Mouse (Mus musculus) megakaryocyte, embryonic 14.5 days (primary cell): ENCODE measurements around the gene Cnga4. TPM values are rescaled to one million over a fixed set of nuclear protein-coding genes. Genes with fewer than 3 reads are reported as not detected.
"Not testable (repeated sequence)": the region's sequence is repeated elsewhere in the genome, so short reads cannot be mapped to it uniquely, and the experiment has no call there.

ENCODE experiments used
- H3K27me3 ChIP-seq: replicated peaks from 2 replicates; pipeline ENCODE3; 2012; ENCODE audit warnings: inconsistent platforms
- H3K36me3 ChIP-seq: replicated peaks from 2 replicates; pipeline ENCODE3; 2012; ENCODE audit warnings: low read length, inconsistent platforms, mixed read lengths
- H3K4me1 ChIP-seq: 2 replicates; pipeline ENCODE4 v1.6.1; 2012; ENCODE audit warnings: inconsistent platforms
- H3K4me3 ChIP-seq: replicated peaks from 2 replicates; pipeline ENCODE3; 2012; ENCODE audit warnings: moderate library complexity, mild to moderate bottlenecking, inconsistent platforms
- H3K9me3 ChIP-seq: 2 replicates; pipeline ENCODE4 v1.6.1; 2012; ENCODE audit warnings: inconsistent platforms
- FLI1 ChIP-seq: IDR thresholded peaks from 2 replicates; pipeline ENCODE4 v1.6.1; 2012; ENCODE audit warnings: low read length, inconsistent platforms, mixed read lengths
- GATA1 ChIP-seq: IDR thresholded peaks from 3 replicates; pipeline ENCODE4 v1.6.1; 2012; ENCODE audit warnings: mixed read lengths, low read length, inconsistent platforms, borderline replicate concordance
- polyA plus RNA-seq: library from polyadenylated mRNA; stranded (reverse); fragments of >175 nt; gene quantifications from 2 replicates; pipeline ENCODE4 v1.2.3, GENCODE M21; 2012; ENCODE audit warnings: low replicate concordance; ENCODE audit not compliant: insufficient read depth

Gene Cnga4
- polyA plus RNA-seq, result not detected in 2 replicates

DNA sequence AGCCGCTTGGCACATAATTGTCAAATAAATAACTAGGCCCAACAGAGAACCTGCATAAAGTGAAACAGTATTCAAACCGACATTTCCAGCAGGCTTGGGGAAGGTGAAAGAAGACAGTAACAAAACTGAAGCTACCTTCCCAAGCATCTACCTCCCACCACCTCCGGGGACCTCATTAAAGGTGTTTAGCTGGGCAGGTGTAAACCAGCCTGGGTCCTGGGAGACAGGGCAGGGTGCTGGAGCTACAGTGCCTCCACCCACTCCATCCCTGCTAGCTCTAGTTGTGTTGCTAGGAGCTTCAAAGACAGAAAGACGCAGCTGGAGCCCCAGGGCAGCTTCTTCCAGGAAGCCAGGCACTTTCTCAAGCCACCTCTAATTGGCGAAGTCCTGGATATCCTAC lies at the start of gene Cnga4:
Cnga4 (plus strand) TSS at position 301 of the 400 bp plus-strand sequence.
- Histone ChIP-seq H3K4me1 (peaks cover 9% of the 10 kb centered on the region), H3K4me3 (no peak within 1 kb of the TSS), H3K27me3 (peaks cover 42% of the 10 kb centered on the region), H3K9me3 (no peaks in the 10 kb centered on the region; the same call in 1 of the 2 replicates), H3K36me3 (no peaks in the 10 kb centered on the region)
- TF ChIP-seq FLI1 (no peak), GATA1 (no peak)

- H3K4me3 ChIP-seq, H3K9me3 ChIP-seq, H3K4me1 ChIP-seq, H3K27me3 ChIP-seq, H3K36me3 ChIP-seq: not testable (repeated sequence)
These were observed 48.3 kb upstream of the Cnga4 start for GRCm38 (mm10) chr7:105356064-105356463.

DNA sequence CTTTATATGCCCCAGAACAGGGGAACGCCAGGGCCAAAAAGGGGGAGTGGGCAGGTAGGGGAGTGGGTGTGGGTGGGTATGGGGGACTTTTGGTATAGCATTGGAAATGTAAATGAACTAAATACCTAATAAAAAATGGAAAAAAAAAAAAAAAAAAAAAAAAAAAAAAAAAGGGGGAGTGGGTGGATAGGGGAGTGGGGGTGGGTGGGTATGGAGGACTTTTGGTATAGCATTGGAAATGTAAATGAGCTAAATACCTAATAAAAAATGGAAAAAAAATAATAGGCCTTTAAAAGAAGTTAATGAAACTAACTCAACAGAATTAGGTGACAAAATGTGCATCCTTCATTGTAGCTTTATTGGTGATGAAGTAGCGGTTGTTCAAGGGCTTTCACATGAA lies 47.9 kb upstream of the Cnga4 start:
- not testable (repeated sequence) for H3K9me3 ChIP-seq, H3K4me1 ChIP-seq, H3K27me3 ChIP-seq, H3K36me3 ChIP-seq, H3K4me3 ChIP-seq

DNA sequence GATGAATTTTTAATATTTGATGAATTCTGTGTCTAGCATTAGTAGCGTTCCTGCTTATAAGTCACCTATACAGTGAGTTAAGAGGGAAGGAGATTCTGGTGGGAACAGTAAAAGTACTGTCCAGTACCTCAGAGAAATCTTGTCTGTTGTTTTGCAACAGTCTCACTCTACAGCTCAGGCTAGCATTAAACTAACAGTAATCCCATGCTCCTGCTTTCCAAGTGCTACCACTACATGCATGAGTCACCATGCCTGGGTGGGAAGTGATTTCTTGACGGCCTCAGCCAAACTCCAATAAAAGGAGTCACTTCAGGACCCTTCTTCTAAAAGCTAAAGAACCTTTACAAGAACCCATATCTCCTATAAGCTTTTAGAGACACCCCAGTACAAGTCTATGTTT lies 42.7 kb upstream of the Cnga4 start:
- Histone ChIP-seq H3K9me3 (no peaks in the 10 kb centered on the region), H3K4me1 (no peaks in the 10 kb centered on the region), H3K27me3 (no peaks in the 10 kb centered on the region), H3K36me3 (no peaks in the 10 kb centered on the region), H3K4me3 (no peak overlapping the region)
- TF ChIP-seq GATA1 (no peak), FLI1 (no peak)

DNA sequence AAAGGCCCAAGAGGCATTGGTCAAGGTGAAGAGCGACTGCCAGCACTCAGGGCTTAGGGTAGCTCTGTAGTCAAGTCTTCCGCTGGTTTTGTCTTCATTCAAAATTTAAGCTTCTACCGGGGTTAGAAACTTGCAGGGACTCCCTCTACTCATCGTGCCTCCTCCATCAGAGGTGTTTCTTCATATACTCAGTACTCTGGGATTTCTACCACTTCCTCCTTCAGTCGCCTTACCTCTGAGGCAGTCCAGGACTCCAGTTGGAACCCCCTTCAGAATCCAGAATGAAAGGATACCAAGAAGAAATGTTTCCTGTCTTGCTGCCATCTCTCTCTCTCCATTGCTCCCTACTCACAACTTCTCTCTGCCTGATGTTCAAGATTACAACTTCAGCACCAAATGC lies 37.1 kb upstream of the Cnga4 start:
- no peak overlapping the region for H3K4me3 ChIP-seq

GRCm38 (mm10) chr7:105367930-105368329 lies 36.4 kb upstream of the Cnga4 start, which contains the start of gene Olfr692:
Gene Olfr692 (plus strand): TSS chr7:105368230.
- Histone ChIP-seq H3K36me3 (peaks cover 6% of the 10 kb centered on the region), H3K4me1 (peaks cover 8% of the 10 kb centered on the region), H3K4me3 (no peak within 1 kb of the TSS), H3K9me3 (no peaks in the 10 kb centered on the region), H3K27me3 (no peaks in the 10 kb centered on the region)
- TF ChIP-seq FLI1 (no peak), GATA1 (no peak)

More for the DNA sequence above, 37.1 kb upstream of the Cnga4 start:
- TF ChIP-seq GATA1 (no peak), FLI1 (no peak)
- H3K36me3 ChIP-seq, result peaks cover 6% of the 10 kb centered on the region
- no peaks in the 10 kb centered on the region for H3K27me3 ChIP-seq
- peaks cover 2% of the 10 kb centered on the region for H3K4me1 ChIP-seq
- H3K9me3 ChIP-seq, result no peaks in the 10 kb centered on the region

- Histone ChIP-seq H3K27me3 (no peaks in the 10 kb centered on the region), H3K4me3 (no peak overlapping the region), H3K36me3 (peaks cover 6% of the 10 kb centered on the region), H3K9me3 (no peaks in the 10 kb centered on the region), H3K4me1 (peaks cover 14% of the 10 kb centered on the region)
- TF ChIP-seq GATA1, result no peak
- TF ChIP-seq FLI1, result no peak
These were observed 35.8 kb upstream of the Cnga4 start for GRCm38 (mm10) chr7:105368521-105368920.

- Histone ChIP-seq H3K4me3 (no peak overlapping the region), H3K36me3 (peaks cover 41% of the 10 kb centered on the region), H3K9me3 (no peaks in the 10 kb centered on the region), H3K27me3 (no peaks in the 10 kb centered on the region), H3K4me1 (peaks cover 24% of the 10 kb centered on the region)
- TF ChIP-seq FLI1 (no peak), GATA1 (no peak)
These were observed 31.5 kb upstream of the Cnga4 start for GRCm38 (mm10) chr7:105372912-105373311.

GRCm38 (mm10) chr7:105373509-105373908 lies 30.9 kb upstream of the Cnga4 start:
- no peaks in the 10 kb centered on the region for H3K27me3 ChIP-seq
- H3K9me3 ChIP-seq, result no peaks in the 10 kb centered on the region
- peaks cover 47% of the 10 kb centered on the region for H3K36me3 ChIP-seq
- peaks cover 24% of the 10 kb centered on the region for H3K4me1 ChIP-seq
- peak overlapping the region; percentile 34 for H3K4me3 ChIP-seq
- no peak for TF ChIP-seq FLI1
- TF ChIP-seq GATA1, result no peak

- Histone ChIP-seq H3K27me3 (no peaks in the 10 kb centered on the region), H3K9me3 (no peaks in the 10 kb centered on the region), H3K36me3 (peaks cover 51% of the 10 kb centered on the region), H3K4me3 (no peak overlapping the region), H3K4me1 (peaks cover 24% of the 10 kb centered on the region)
- TF ChIP-seq FLI1 (no peak), GATA1 (no peak)
These were observed 30.4 kb upstream of the Cnga4 start for GRCm38 (mm10) chr7:105373976-105374375.

DNA sequence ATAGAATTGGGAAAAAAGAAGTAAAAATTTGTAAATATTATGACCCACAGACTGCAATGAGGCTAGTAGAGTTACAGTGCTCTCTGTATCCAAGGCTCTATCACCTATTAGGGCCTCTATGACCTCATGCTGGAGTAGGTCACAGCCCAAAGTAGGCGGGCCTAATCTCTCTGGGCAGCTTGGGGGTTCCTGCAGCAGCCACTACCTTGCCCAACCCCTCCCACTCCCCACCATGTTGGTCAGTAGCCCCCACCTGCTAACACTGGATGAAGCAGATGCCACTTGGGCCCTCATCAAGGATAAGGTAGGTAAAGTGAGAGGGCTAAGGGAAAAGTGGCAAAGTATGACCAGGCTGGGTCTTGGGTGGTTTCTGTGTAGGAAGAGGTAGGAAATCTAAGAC lies 29.5 kb upstream of the Cnga4 start, which contains the start of gene Gm5901:
Gm5901 (plus strand) TSS at position 173 of the 400 bp plus-strand sequence.
- H3K36me3 ChIP-seq, result peaks cover 60% of the 10 kb centered on the region

More for the DNA sequence above, 29.5 kb upstream of the Cnga4 start, which contains the start of gene Gm5901:
- Histone ChIP-seq H3K9me3 (no peaks in the 10 kb centered on the region), H3K4me3 (no peak within 1 kb of the TSS), H3K4me1 (peaks cover 24% of the 10 kb centered on the region), H3K27me3 (no peaks in the 10 kb centered on the region)
- TF ChIP-seq FLI1 (no peak), GATA1 (no peak)
